17 mouse cellular contexts compared by ENCODE assay signal in the genomic region with DNA sequence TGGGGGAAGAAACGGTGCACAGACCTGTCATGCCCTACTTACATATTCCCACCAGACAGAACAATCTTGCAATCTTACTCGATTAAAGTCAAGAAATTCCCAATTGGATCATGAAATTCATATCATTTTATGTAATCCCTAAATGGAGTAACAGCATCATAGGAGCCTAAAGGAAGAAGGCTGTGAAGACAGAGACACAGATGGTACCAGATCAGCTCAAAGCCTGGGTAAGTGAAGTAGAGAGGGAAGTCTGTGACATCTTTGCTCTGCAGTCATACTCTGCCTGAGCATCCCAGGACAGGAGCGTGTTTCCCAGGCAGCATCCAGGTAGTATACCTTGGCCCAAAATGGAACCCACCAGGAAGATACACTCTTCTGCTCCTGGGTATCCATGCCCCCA.
"Had no signal": no experiment of that assay in that cellular context is flagged by ENCODE, and none has a peak within 500 bp of the region (broad histone marks: within the 10 kb centered on the region; RNA-seq: fewer than 3 reads in every experiment).

No protein-coding gene starts in this region.

- H3K27ac ChIP-seq: midbrain, embryonic 10.5 days; midbrain, embryonic 12.5 days; neural tube, embryonic 13.5 days; neural tube, embryonic 15.5 days; stomach, embryonic 15.5 days; stomach, postnatal 0 days had no signal

- H3K4me1 ChIP-seq: midbrain, embryonic 10.5 days; midbrain, embryonic 12.5 days; neural tube, embryonic 13.5 days; neural tube, embryonic 15.5 days; stomach, embryonic 15.5 days had no signal

- H3K9ac ChIP-seq: lung, embryonic 14.5 days; midbrain, embryonic 12.5 days; neural tube, embryonic 13.5 days; neural tube, embryonic 15.5 days; stomach, embryonic 15.5 days had no signal

- DNase-seq: lung, adult 18-20 months; lung, embryonic 14.5 days; lung, postnatal 10 days; lung, postnatal 4 days; midbrain, embryonic 14.5 days; right cerebral cortex, postnatal 14 days; thymus, adult 2 months; thymus, postnatal 25 days; thymus, postnatal 4 days had no signal

- H3K27me3 ChIP-seq: midbrain, embryonic 12.5 days; neural tube, embryonic 13.5 days; neural tube, embryonic 15.5 days; stomach, embryonic 15.5 days had no signal

- ATAC-seq: midbrain, embryonic 16.5 days had no signal

- H3K36me3 ChIP-seq: midbrain, embryonic 10.5 days; midbrain, embryonic 12.5 days; neural tube, embryonic 13.5 days; neural tube, embryonic 15.5 days; stomach, embryonic 15.5 days had no signal

- H3K9me3 ChIP-seq: midbrain, embryonic 10.5 days; midbrain, embryonic 12.5 days; neural tube, embryonic 13.5 days; neural tube, embryonic 15.5 days; stomach, embryonic 15.5 days had no signal

- H3K4me2 ChIP-seq: lung, embryonic 14.5 days; midbrain, embryonic 12.5 days; neural tube, embryonic 13.5 days; neural tube, embryonic 15.5 days; stomach, embryonic 15.5 days had no signal

- H3K4me3 ChIP-seq: midbrain, embryonic 10.5 days; midbrain, embryonic 12.5 days; myocyte; neural tube, embryonic 13.5 days; neural tube, embryonic 15.5 days; stomach, embryonic 15.5 days had no signal
